Mouse (Mus musculus) forelimb bud, embryonic 11.5 days (tissue): Measurements from ENCODE around the gene Arfgef2.

Experiments
- DNase-seq: peaks from one replicate; pipeline ENCODE4 v3.0.0-alpha.2; 2012; ENCODE audit warnings: low read depth, low spot score

The Arfgef2 gene

GRCm38 (mm10) chr2:166806173-166806705 is 851 bp downstream of the Arfgef2 start:
- no peak for DNase-seq

- DNase-seq: no peak
These were observed 1.4 kb downstream of the Arfgef2 start for GRCm38 (mm10) chr2:166806813-166807212.

GRCm38 (mm10) chr2:166809499-166809898 is 4.1 kb downstream of the Arfgef2 start:
- no peak for DNase-seq

GRCm38 (mm10) chr2:166810821-166811220 is 5.4 kb downstream of the Arfgef2 start:
- no peak for DNase-seq

- no peak for DNase-seq
These were observed 13.2 kb downstream of the Arfgef2 start for GRCm38 (mm10) chr2:166818463-166819143.

GRCm38 (mm10) chr2:166819849-166820248 is 14.5 kb downstream of the Arfgef2 start:
- DNase-seq: no peak

- DNase-seq: no peak
These were observed 15.5 kb downstream of the Arfgef2 start for GRCm38 (mm10) chr2:166820844-166821243.

- no peak for DNase-seq
These were observed 16.0 kb downstream of the Arfgef2 start for GRCm38 (mm10) chr2:166821406-166821805.

GRCm38 (mm10) chr2:166822119-166822826 is 16.9 kb downstream of the Arfgef2 start:
- no peak for DNase-seq

GRCm38 (mm10) chr2:166822901-166823300 is 17.5 kb downstream of the Arfgef2 start:
- DNase-seq: no peak

GRCm38 (mm10) chr2:166824386-166824785 is 19.0 kb downstream of the Arfgef2 start:
- no peak for DNase-seq

GRCm38 (mm10) chr2:166824998-166825397 is 19.6 kb downstream of the Arfgef2 start:
- DNase-seq: no peak

- DNase-seq: no peak
These were observed 21.3 kb downstream of the Arfgef2 start for GRCm38 (mm10) chr2:166826491-166827224.

- DNase-seq: no peak
These were observed 22.9 kb downstream of the Arfgef2 start for GRCm38 (mm10) chr2:166828306-166828705.

GRCm38 (mm10) chr2:166830350-166830749 is 25.0 kb downstream of the Arfgef2 start:
- no peak for DNase-seq

- DNase-seq: no peak
These were observed 28.7 kb downstream of the Arfgef2 start for GRCm38 (mm10) chr2:166834091-166834490.

- no peak for DNase-seq
These were observed 29.4 kb downstream of the Arfgef2 start for GRCm38 (mm10) chr2:166834796-166835195.

GRCm38 (mm10) chr2:166835581-166835980 is 30.2 kb downstream of the Arfgef2 start:
- no peak for DNase-seq

- no peak for DNase-seq
These were observed 36.4 kb downstream of the Arfgef2 start for GRCm38 (mm10) chr2:166841813-166842212.

GRCm38 (mm10) chr2:166850691-166851090 is 45.3 kb downstream of the Arfgef2 start:
- no peak for DNase-seq

GRCm38 (mm10) chr2:166852270-166852669 is 46.9 kb downstream of the Arfgef2 start:
- no peak for DNase-seq

GRCm38 (mm10) chr2:166855771-166856170 is 50.4 kb downstream of the Arfgef2 start:
- DNase-seq: no peak
